Mouse (Mus musculus) large intestine, adult 2 months (tissue): Measurements from ENCODE around the gene Phox2a. TPM values are rescaled to one million over a fixed set of nuclear protein-coding genes. Genes with fewer than 3 reads are reported as not detected.

Experiments used
- DNase-seq: peaks from one replicate; pipeline ENCODE4 v3.0.0-alpha.2; 2012; ENCODE audit warnings: low read depth, low spot score
- whole genome bisulfite sequencing: fragments of 180-500 bp; shearing (Covaris S2); methylation state at CpG from one replicate; pipeline ENCODE4 v1.1.7; 2018; 5-methylcytosine and 5-hydroxymethylcytosine counted together
- polyA plus RNA-seq: library from polyadenylated mRNA; depleted of rRNA; stranded (reverse); fragments of >200 nt; gene quantifications from 2 replicates; pipeline ENCODE4 v1.2.3, GENCODE M21; 2012; rRNA removed

Phox2a gene
- polyA plus RNA-seq = 0.41 and 0.45 TPM in 2 replicates

GRCm38 (mm10) chr7:101817861-101818401 is at the start of gene Phox2a:
Phox2a (plus strand) TSS chr7:101818313.
- WGBS = 6% methylated on average over 44 of the region's 45 CpGs
- no peak for DNase-seq

DNA sequence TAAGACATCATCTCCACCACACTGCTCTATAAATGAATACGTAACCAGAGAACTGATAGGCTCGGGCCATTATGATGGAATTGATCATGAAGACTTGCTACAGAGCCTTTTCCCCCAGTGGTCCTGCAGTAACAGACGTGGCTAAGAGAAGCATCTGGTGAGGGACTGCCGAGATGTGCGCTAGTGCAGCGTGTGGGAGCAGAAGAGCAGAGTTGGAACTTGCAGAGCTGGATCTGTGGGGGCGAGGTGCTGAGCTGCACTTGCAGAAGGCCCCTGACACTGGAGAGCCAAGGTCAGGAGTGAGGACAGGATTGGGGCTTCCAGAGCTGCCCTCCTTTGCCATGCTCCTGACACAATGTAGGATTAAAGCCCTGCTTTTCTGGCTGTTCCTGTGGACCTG is 48.1 kb upstream of the Phox2a start:
- DNase-seq = no peak
- 94% methylated on average over 7 of the region's 7 CpGs for WGBS

GRCm38 (mm10) chr7:101771604-101772003 is 46.5 kb upstream of the Phox2a start:
- DNase-seq = no peak
- 75% methylated on average over 1 of the region's 1 CpGs for WGBS

DNA sequence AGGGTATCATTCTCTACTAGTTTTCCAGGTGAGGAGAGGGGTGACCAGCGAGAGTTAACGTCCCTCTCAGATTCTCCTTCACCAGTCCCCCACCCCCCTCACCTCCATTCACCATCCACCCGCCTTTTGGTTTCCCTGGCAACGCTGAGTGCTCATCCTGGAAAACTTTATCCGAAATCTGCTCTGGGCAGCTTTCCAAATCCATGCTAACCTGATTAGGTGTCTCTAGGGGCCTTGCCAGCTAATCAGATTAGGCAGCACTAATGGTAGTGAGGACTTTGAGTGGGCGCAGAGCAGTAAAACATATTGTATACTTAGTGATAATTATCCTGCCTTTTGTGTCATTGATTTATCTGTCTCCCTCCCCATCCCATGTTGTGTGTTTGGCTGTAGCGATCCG is 45.4 kb upstream of the Phox2a start:
- 70% methylated on average over 8 of the region's 8 CpGs for WGBS

DNA sequence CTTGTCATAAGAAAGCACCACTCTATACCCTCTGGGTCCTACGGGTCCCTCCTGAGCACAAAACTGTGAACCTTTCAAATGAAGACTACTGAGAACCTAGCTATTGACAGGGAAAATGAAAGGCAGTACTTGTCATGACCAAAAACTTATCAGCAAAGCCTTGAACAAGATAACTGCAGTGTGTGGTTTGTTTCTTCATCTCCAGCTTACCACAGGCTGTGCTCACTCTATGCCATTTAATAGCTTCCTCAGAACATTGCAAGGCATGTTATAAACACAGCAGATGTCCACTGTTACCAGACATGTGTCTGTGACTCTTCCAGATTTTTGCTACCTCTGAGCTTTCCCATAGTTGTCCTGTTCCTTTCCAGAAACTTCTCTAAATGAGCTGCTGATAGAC is 41.1 kb upstream of the Phox2a start:
- 90% methylated on average over 1 of the region's 1 CpGs for WGBS

More for the DNA sequence above, 45.4 kb upstream of the Phox2a start:
- DNase-seq = no peak

DNA sequence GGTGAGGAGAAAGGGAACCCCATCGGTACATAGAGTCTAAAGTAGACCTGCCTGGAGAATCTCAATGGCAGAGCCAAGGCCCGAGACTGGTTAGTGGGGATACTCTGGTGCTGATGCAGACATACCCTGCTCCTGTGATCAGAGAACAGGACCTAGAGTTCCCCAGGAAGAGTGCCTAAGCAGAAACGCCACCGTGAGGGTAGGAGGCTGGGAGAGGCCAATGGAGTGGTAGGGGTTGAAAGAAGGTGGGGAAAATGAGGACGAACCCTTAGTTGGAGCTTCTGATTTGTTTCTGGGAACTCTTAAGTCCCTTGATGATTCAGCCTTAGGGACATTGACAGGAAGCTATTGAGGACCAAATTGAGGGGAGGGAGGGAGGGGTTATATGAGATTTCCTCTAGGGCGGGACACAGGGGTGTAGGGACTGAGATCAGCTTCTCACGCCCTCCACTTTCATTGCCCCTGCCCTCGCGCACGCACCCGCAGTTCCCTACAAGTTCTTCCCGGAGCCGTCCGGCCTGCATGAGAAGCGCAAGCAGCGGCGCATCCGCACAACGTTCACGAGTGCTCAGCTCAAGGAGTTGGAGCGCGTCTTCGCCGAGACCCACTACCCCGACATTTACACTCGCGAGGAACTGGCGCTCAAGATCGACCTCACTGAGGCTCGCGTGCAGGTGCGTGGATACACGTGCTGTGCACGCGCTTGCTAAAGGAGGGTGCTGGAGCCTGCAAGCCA is 2.4 kb downstream of the Phox2a start:
- 12% methylated on average over 35 of the region's 35 CpGs for WGBS
- DNase-seq = no peak

More for the DNA sequence above, 41.1 kb upstream of the Phox2a start:
- DNase-seq = no peak

GRCm38 (mm10) chr7:101821571-101822501 is 3.7 kb downstream of the Phox2a start:
- 2% methylated on average over 64 of the region's 71 CpGs for WGBS
- no peak for DNase-seq

DNA sequence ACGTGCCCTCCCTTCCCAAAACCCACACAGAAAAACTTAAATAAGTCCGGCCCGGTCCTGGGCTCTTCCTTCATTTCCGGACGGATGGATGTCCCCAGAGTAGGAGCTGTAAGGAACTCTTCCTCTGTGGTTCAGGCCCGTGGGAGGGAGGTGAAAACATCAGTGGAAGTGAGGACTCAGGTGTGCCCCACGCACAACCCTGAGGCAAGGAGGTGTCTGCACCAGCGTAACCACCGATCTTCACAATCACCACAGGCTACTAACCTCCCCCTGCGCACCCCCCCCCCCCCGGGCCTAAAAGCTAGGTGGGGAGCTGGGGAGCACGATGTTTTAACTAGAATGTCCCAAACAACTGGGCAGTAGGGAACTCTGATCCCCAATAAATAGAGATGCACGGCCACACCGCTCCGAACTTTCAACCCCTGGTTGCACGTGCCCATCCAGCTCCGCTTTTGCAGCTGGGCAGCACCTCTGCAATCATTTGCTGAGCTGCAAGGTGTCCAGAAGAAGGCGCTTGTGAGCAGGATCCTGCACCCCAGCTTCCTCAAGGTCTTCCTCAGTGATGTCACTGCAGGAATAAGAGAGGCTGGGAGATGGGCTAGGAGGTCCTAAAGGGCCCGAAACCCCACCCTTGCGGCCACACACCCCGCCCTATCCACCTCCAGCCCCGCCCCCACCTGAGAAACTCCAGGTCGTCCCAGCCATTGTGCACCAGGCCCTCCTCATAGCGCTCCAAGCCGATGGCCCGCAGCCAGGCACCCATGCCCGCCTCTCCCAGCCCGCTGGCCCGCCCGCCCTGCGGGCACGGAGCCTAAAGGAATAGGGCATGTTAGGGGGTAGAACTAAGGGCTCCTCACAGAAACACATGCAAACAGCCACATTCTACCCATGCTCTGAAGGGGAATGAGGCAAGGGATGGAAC is 5.0 kb downstream of the Phox2a start:
- 46% methylated on average over 32 of the region's 32 CpGs for whole genome bisulfite sequencing
- DNase-seq = no peak

DNA sequence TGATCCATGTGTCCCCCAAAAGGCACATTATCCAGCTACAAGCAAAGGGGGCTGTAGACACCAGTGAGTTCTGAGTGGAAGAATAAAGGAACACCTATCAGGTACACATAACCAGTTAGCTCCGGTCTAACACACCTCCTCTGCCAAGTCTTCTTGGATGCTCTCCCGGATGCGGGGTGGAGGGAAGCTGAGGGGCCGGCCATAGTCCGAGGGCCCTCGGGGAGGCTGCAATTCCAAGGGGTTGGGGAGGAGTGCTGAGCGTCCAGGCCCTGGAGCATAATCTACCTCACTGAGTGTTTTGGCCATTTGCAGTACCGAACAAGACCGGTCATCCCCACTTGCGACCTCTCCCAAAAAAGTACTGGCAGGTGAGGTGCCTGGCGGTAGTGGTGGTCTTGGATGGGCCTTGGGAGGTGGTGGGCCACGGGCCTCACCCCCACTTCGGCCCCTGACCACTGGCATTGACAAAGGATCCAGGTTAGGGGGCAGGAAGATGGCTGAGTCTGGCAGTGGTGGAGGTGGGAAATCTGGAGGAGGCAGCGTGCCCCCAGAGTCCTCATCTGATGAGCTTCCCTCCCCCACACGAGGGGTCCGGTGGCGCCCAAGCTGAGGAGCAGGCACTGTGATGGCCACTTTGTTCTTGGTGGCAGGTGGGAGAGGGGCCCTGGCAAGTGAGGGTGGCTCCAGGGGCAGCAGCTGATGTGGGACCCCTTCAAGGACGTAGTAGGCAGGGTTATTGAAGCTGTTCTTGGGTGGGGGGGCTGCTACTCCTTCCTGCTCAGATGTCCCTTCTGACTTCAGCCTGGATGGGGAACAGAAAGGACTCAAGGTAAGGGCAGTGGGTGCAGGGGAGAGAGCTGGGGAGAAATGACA is 5.9 kb downstream of the Phox2a start:
- DNase-seq = no peak
- 74% methylated on average over 18 of the region's 18 CpGs for WGBS

GRCm38 (mm10) chr7:101830373-101830772 is 12.3 kb downstream of the Phox2a start:
- no peak for DNase-seq
- WGBS = 98% methylated on average over 3 of the region's 3 CpGs

- no peak for DNase-seq
- WGBS = 96% methylated on average over 8 of the region's 8 CpGs
These were observed 13.3 kb downstream of the Phox2a start for GRCm38 (mm10) chr7:101831437-101831836.

- DNase-seq = no peak
- 88% methylated on average over 4 of the region's 4 CpGs for WGBS
These were observed 14.3 kb downstream of the Phox2a start for GRCm38 (mm10) chr7:101832372-101832771.

GRCm38 (mm10) chr7:101833352-101833751 is 15.2 kb downstream of the Phox2a start:
- DNase-seq = no peak

DNA sequence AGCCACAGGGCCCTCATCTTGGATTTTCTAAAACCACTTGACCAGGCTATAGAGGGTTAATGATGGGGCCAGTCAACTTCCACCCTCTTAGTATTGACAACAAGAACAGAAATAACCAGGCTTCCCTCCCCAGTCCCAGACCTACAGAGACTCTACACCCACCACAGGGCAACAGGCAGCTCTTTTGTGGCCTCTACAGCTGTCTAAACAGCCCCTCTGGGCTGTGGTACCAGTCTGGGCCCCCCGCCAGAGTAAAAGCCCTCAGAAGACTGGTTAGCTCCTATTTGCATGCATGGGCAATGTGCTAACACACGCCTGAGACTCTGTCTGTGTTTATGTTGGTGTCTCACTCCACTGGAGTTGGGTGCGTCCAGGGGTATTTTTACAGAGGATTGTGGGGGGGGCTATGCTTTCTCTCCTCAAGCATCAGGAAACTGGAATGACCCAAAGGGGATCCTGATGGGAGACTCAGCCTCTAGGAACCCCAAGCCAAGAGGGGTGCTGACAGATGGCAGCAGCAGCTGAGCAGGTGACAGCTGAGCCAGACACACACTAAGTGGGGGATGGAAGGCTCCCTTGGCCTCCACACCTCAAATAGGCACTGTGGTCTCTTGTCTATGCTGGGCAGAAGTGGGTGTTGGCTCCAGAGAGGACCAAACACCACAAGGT is 15.9 kb downstream of the Phox2a start:
- DNase-seq = no peak
- 77% methylated on average over 3 of the region's 3 CpGs for WGBS

More at GRCm38 (mm10) chr7:101833352-101833751, 15.2 kb downstream of the Phox2a start:
- WGBS = 72% methylated on average over 5 of the region's 5 CpGs

DNA sequence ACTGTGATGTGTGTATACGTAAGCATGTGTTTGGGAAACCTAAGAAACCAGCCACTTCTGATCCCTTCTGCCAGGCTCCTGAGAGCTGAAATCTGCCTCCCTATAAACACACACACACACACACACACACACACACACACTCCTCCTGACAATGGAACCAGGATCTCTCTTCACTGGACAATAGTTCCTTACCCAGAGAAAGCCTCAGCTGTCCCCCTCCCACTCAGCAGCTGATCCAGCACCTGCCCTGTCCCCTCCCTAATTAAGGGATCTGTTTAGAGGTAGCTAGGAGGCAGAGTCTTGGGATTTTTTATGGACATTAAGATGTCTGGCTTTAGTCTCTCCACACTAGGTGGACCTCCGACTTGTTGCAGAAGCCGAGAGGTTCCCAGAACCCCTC is 16.8 kb downstream of the Phox2a start:
- DNase-seq = no peak
- 61% methylated on average over 3 of the region's 3 CpGs for WGBS

GRCm38 (mm10) chr7:101835457-101836109 is 17.5 kb downstream of the Phox2a start:
- no peak for DNase-seq
- WGBS = 34% methylated on average over 5 of the region's 5 CpGs
